Mouse (Mus musculus): ENCODE measurements at regions not wholly inside any gene's neighbourhood (a gene's known extent, or its start where the extent isn't known, plus 50 kb on each side); places are given as distances from the start of the nearest gene placed in this dataset.

DNA sequence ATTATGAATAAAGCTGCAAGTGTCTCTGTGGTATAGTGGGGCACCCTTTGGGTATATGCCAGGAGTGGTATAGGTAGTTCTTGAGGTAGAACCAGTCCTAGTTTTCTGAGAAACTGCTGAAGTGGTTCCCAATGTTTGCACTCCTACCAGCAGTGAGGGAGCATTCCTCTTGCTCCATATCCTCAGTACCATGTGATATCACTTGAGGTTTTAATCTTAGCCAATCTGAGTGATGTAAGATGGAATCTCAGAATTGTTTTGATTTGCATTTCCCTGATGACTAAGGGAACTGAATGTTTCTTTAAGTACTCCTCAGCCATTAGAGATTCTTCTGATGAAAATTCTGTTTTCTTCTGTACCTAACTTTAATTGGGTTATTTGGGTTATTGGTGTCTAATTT, 690.5 kb downstream of the Plod2 start:
- Histone ChIP-seq H3K9ac (no peak overlapping the region), H3K4me1 (replicated peaks) (no peaks in the 10 kb centered on the region)

DNA sequence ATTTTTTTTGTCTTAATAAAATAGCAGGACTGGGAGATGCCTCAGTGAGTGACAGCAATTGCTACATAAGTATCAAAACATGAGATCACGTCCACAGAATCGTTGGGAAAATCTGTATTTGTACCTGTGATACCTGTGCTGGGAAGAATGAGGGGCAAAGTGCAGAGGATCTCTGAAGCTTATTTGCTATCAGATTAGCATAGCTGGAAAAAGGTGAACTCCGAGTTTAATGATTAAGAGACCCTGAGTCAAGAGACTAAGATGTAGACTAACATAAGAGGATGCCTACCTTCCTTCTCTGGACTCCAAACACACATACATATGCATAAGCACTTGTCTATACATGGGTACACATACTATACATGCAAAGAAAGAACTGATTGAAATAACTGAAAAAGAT, 710.1 kb downstream of the Plod2 start:
- Histone ChIP-seq H3K4me3 (no peak overlapping the region), H3K27me3 (no peaks in the 10 kb centered on the region), H3K9ac (no peak overlapping the region), H3K36me3 (no peaks in the 10 kb centered on the region), H3K4me1 (replicated peaks) (no peaks in the 10 kb centered on the region), H3K27ac (replicated peaks) (no peak overlapping the region), H3K9me3 (no peaks in the 10 kb centered on the region), H3K4me2 (no peak overlapping the region)
- no peak for ATAC-seq (ENCODE audit: low FRiP score, low read depth)
- WGBS = 86% methylated on average over 3 of the region's 3 CpGs

More for the DNA sequence above, 690.5 kb downstream of the Plod2 start:
- Histone ChIP-seq H3K27me3 (no peaks in the 10 kb centered on the region), H3K9me3 (no peaks in the 10 kb centered on the region), H3K4me3 (no peak overlapping the region), H3K36me3 (no peaks in the 10 kb centered on the region), H3K4me2 (no peak overlapping the region), H3K27ac (replicated peaks) (no peak overlapping the region)
- no peak for ATAC-seq (ENCODE audit: low FRiP score, low read depth)

GRCm38 (mm10) chr9:93297332-93297731, 755.3 kb downstream of the Plod2 start:
- H3K9ac ChIP-seq = no peak overlapping the region
- H3K27ac ChIP-seq (replicated peaks) = no peak overlapping the region
- H3K9me3 ChIP-seq = no peaks in the 10 kb centered on the region
- H3K36me3 ChIP-seq = no peaks in the 10 kb centered on the region
- no peak overlapping the region for H3K4me2 ChIP-seq
- H3K27me3 ChIP-seq = no peaks in the 10 kb centered on the region
- ATAC-seq (ENCODE audit: low FRiP score, low read depth) = no peak
- no peak overlapping the region for H3K4me3 ChIP-seq
- no peaks in the 10 kb centered on the region for H3K4me1 ChIP-seq (replicated peaks)
- 68% methylated on average over 2 of the region's 2 CpGs for WGBS

- Histone ChIP-seq H3K4me3 (no peak overlapping the region), H3K27me3 (no peaks in the 10 kb centered on the region), H3K27ac (replicated peaks) (no peak overlapping the region), H3K9me3 (no peaks in the 10 kb centered on the region), H3K36me3 (no peaks in the 10 kb centered on the region), H3K4me2 (no peak overlapping the region), H3K9ac (no peak overlapping the region), H3K4me1 (replicated peaks) (no peaks in the 10 kb centered on the region)
- ATAC-seq (ENCODE audit: low FRiP score, low read depth) = no peak
- 61% methylated on average over 2 of the region's 2 CpGs for WGBS
Measured at GRCm38 (mm10) chr9:93306753-93307152, 764.7 kb downstream of the Plod2 start.

DNA sequence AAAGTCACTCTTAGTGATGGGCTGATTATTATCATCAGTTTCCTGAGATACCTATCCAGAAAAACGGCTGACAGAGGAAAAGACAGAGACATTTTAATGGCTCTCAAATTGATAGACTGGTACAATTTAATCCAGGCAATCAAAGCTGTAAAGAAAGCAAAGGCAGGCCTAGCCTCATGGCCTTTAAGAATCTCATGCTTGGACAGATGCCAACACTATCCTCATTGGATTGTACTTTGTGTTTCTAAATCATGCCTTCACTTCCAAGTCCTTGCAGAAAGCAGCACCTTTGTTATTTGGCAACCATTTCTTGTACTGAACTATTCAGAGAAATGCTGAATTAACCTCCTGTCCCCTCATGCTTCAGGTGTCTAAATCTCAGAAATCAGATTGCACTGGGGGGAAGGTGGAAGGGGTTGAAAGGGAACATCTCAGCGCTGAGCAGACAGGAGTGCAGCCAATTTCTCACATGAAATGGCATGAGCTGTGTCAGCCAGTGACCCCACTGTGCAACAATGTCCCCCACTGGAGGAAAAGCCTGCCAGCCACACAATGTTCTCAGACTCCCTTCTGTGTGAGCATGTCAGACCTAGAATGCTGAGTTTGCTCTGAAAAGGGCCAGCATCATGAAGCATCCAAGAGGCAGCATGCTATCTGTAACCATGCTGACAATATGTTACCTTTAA, 787.1 kb downstream of the Plod2 start:
- no peak overlapping the region for H3K9ac ChIP-seq
- no peaks in the 10 kb centered on the region for H3K36me3 ChIP-seq
- no peaks in the 10 kb centered on the region for H3K9me3 ChIP-seq
- no peak overlapping the region for H3K4me3 ChIP-seq
- H3K27me3 ChIP-seq = no peaks in the 10 kb centered on the region
- 41% methylated on average over 2 of the region's 2 CpGs for WGBS
- peak; percentile 72; the same call in 1 of the 2 replicates for ATAC-seq (ENCODE audit: low FRiP score, low read depth)
- H3K4me2 ChIP-seq = no peak overlapping the region
- H3K4me1 ChIP-seq (replicated peaks) = no peaks in the 10 kb centered on the region
- no peak overlapping the region for H3K27ac ChIP-seq (replicated peaks)
